Mouse (Mus musculus) kidney, adult 10 weeks (tissue): ENCODE results near the gene Pawr. TPM values are rescaled to one million over a fixed set of nuclear protein-coding genes. Genes with fewer than 3 reads are reported as not detected.

Experiments used
- polyA plus RNA-seq: library from polyadenylated mRNA; stranded (reverse); fragments of 350-450 nt; fragmentation: Illumina TruSeq; extraction: RNeasy Lipid Tissue Mini Kit (QIAGEN cat#74804); gene quantifications from one replicate; pipeline ENCODE4 v1.2.3, GENCODE M21; 2014; ENCODE audit warnings: low read depth, low replicate concordance

Gene Pawr
- polyA plus RNA-seq: 69.1 TPM

GRCm38 (mm10) chr10:108331784-108332561 lies at the start of gene Pawr:
Gene Pawr, plus strand, starts transcription at chr10:108332121.

Other genes with a start within 250 kb of the Pawr start
- gene Ppp1r12a, start 169.9 kb upstream of the Pawr start, polyA plus RNA-seq: 99.7 TPM